Mouse (Mus musculus) CH12.LX (cell line): ENCODE data around the gene Ap1m2.

ENCODE experiments used
- MYC ChIP-seq: IDR thresholded peaks from 2 replicates; pipeline ENCODE4 v1.6.1; 2011; ENCODE audit warnings: low read depth, mild to moderate bottlenecking, improper control_type of control experiment, low read length
- ZNF384 ChIP-seq: IDR thresholded peaks from 2 replicates; pipeline ENCODE4 v1.6.1; 2012; ENCODE audit warnings: low read depth, low read length, improper control_type of control experiment, inconsistent platforms

- TF ChIP-seq MYC (no peak), ZNF384 (no peak)
These were observed 35.8 kb downstream of the Ap1m2 start for GRCm38 (mm10) chr9:21276307-21276706.
